Mouse (Mus musculus): ENCODE measurements around the gene Arhgap33.
"Not testable (repeated sequence)": the region's sequence is repeated elsewhere in the genome, so short reads cannot be mapped to it uniquely, and the experiment has no call there.

Arhgap33 gene

GRCm38 (mm10) chr7:30493401-30493931 lies 41.4 kb downstream of the Arhgap33 start, which contains the start of gene Prodh2:
Gene Prodh2, plus strand, starts transcription at chr7:30493622.
- DNase-seq (ENCODE audit: low spot score) = no peak

- DNase-seq (ENCODE audit: low spot score) = peak; percentile 61
Measured at GRCm38 (mm10) chr7:30492765-30493164, 42.1 kb downstream of the Arhgap33 start.

GRCm38 (mm10) chr7:30490957-30491307 lies 43.9 kb downstream of the Arhgap33 start:
- no peak for DNase-seq (ENCODE audit: low spot score)

GRCm38 (mm10) chr7:30490251-30490956 lies 44.5 kb downstream of the Arhgap33 start:
- DNase-seq (ENCODE audit: low spot score) = peak; percentile 25

GRCm38 (mm10) chr7:30484250-30484649 lies 50.6 kb downstream of the Arhgap33 start:
- no peak for DNase-seq (ENCODE audit: low spot score)

- no peak for DNase-seq (ENCODE audit: low spot score)
Measured at GRCm38 (mm10) chr7:30477415-30478381, 57.2 kb downstream of the Arhgap33 start.

- DNase-seq (ENCODE audit: low spot score) = not testable (repeated sequence)
Measured at GRCm38 (mm10) chr7:30476136-30476535, 58.7 kb downstream of the Arhgap33 start.

GRCm38 (mm10) chr7:30474999-30475398 lies 59.9 kb downstream of the Arhgap33 start:
- no peak for DNase-seq (ENCODE audit: low spot score)

- DNase-seq (ENCODE audit: low spot score) = peak; percentile 26
Measured at GRCm38 (mm10) chr7:30472411-30472810, 62.4 kb downstream of the Arhgap33 start.
